Mouse (Mus musculus): ENCODE measurements at regions not wholly inside any gene's neighbourhood (a gene's known extent, or its start where the extent isn't known, plus 50 kb on each side); places are given as distances from the start of the nearest gene placed in this dataset.

GRCm38 (mm10) chr11:8215634-8216033 is 448.7 kb downstream of the Tns3 start:
- no peak for ATAC-seq (ENCODE audit: low FRiP score)
- Histone ChIP-seq H3K4me1 (replicated peaks) (peaks cover 3% of the 10 kb centered on the region; the same call in 1 of the 2 replicates), H3K9me3 (no peaks in the 10 kb centered on the region), H3K4me2 (no peak overlapping the region), H3K27me3 (no peaks in the 10 kb centered on the region), H3K36me3 (no peaks in the 10 kb centered on the region), H3K4me3 (no peak overlapping the region), H3K9ac (no peak overlapping the region), H3K27ac (no peak overlapping the region)
- WGBS: 59% methylated on average over 7 of the region's 7 CpGs

DNA sequence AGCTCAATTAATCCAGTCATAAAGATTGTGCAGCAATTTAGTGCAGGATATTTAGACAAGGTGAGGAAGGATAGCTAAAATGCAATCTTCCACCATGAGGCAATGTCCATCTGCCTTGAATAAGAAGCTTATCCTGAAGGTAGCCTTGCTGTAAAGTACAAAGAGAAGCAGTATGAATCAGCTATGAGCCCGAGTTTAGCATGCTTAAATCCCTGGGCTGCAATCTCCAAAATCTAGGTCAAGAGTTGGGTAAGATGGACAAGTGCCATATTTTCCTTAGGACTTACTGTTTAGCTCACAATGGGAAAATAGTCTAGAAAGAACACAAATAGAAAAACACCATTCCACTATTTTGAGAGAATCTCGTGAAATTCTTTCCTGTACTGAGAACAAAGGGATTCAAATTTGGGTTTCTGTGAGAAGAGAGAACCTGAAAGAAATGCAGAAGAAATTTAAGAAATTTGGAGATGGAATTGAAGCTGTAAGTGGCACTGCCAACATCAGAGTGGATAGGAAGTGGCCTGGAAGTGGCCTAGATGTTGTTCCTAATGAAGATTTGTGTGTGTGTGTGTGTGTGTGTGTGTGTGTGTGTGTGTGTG is 449.9 kb downstream of the Tns3 start:
- H3K9ac ChIP-seq: no peak overlapping the region
- peaks cover 3% of the 10 kb centered on the region; the same call in 1 of the 2 replicates for H3K4me1 ChIP-seq (replicated peaks)
- no peaks in the 10 kb centered on the region for H3K9me3 ChIP-seq
- H3K36me3 ChIP-seq: no peaks in the 10 kb centered on the region
- H3K27me3 ChIP-seq: no peaks in the 10 kb centered on the region
- H3K4me3 ChIP-seq: no peak overlapping the region
- no peak for ATAC-seq (ENCODE audit: low FRiP score)
- WGBS: 77% methylated on average over 2 of the region's 2 CpGs
- H3K27ac ChIP-seq: no peak overlapping the region
- no peak overlapping the region for H3K4me2 ChIP-seq

GRCm38 (mm10) chr11:8213130-8213529 is 451.2 kb downstream of the Tns3 start:
- Histone ChIP-seq H3K4me3 (no peak overlapping the region), H3K9ac (no peak overlapping the region), H3K4me2 (no peak overlapping the region), H3K27ac (no peak overlapping the region), H3K27me3 (no peaks in the 10 kb centered on the region), H3K36me3 (no peaks in the 10 kb centered on the region), H3K4me1 (replicated peaks) (peaks cover 3% of the 10 kb centered on the region; the same call in 1 of the 2 replicates), H3K9me3 (no peaks in the 10 kb centered on the region)
- 74% methylated on average over 2 of the region's 3 CpGs for WGBS
- no peak for ATAC-seq (ENCODE audit: low FRiP score)

GRCm38 (mm10) chr11:8212714-8213113 is 451.6 kb downstream of the Tns3 start:
- 42% methylated on average over 4 of the region's 4 CpGs for WGBS
- H3K27me3 ChIP-seq: no peaks in the 10 kb centered on the region
- peaks cover 3% of the 10 kb centered on the region; the same call in 1 of the 2 replicates for H3K4me1 ChIP-seq (replicated peaks)
- no peak overlapping the region for H3K9ac ChIP-seq
- no peak overlapping the region for H3K4me3 ChIP-seq
- H3K36me3 ChIP-seq: no peaks in the 10 kb centered on the region
- peak; percentile 87 for ATAC-seq (ENCODE audit: low FRiP score)
- H3K4me2 ChIP-seq: no peak overlapping the region
- H3K27ac ChIP-seq: no peak overlapping the region
- no peaks in the 10 kb centered on the region for H3K9me3 ChIP-seq

DNA sequence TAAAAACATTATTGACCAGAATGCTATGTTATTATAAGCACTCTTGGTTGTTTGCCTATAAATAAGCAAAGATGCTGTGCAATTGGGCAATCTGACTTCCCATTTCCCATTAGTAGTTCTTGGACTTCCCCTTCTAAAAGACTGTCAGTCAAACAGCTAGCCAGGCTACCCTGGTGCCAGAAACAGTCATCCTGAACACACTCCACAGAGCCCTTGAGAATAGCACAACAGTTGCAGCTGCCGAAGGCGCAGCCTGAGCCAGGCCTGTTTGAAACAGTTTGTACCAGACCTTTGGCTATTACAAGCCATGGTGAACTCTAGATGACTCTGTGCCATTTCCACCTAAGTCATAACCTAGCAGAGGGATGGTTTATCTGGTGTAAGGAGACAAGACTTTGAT is 455.3 kb downstream of the Tns3 start:
- ATAC-seq (ENCODE audit: low FRiP score): no peak
- WGBS: 94% methylated on average over 2 of the region's 2 CpGs
- peaks cover 3% of the 10 kb centered on the region; the same call in 1 of the 2 replicates for H3K4me1 ChIP-seq (replicated peaks)

DNA sequence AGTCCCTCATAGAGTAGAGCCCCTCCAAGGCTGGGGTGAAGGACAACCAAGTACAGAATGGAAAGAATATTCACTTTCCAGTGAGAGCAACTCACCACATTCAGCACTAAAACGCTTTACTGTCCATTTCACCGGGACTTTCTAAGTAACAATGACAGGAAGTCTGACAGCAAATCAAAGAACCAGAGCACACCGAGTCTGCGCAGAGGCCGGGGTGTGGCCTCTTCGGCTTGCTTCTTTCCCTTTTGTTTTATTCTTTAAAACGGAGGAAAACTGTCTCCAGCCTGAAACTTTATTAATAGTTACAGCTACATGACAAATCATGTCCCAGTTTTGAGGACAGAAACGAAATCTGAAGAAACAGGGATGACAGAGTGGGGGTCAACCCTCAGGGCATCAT is 465.0 kb downstream of the Tns3 start:
- Histone ChIP-seq H3K4me3 (no peak overlapping the region), H3K27me3 (no peaks in the 10 kb centered on the region), H3K9me3 (no peaks in the 10 kb centered on the region), H3K9ac (no peak overlapping the region), H3K36me3 (no peaks in the 10 kb centered on the region), H3K4me2 (no peak overlapping the region), H3K27ac (no peak overlapping the region), H3K4me1 (replicated peaks) (no peaks in the 10 kb centered on the region)
- ATAC-seq (ENCODE audit: low FRiP score): no peak
- 82% methylated on average over 8 of the region's 8 CpGs for WGBS

More for the DNA sequence above, 455.3 kb downstream of the Tns3 start:
- Histone ChIP-seq H3K36me3 (no peaks in the 10 kb centered on the region), H3K4me3 (no peak overlapping the region), H3K27ac (no peak overlapping the region), H3K9me3 (no peaks in the 10 kb centered on the region), H3K9ac (no peak overlapping the region), H3K4me2 (no peak overlapping the region), H3K27me3 (no peaks in the 10 kb centered on the region)
